Mouse (Mus musculus) heart, embryonic 12.5 days (tissue): ENCODE results near the gene Slc29a1. TPM values are rescaled to one million over a fixed set of nuclear protein-coding genes. Genes with fewer than 3 reads are reported as not detected.

Experiments used
- ATAC-seq: fragments of 200-750 bp; cut with Nextera tagmentation; 2 replicates; pipeline ENCODE4 v1.8.0; 2017; ENCODE audit warnings: moderate TSS enrichment, moderate library complexity; ENCODE audit not compliant: insufficient number of reproducible peaks, low FRiP score
- H3K27ac ChIP-seq: fragments of 300-500 bp; sonication (generic); 2 replicates; pipeline ENCODE4 v1.5.1; 2016; ENCODE audit warnings: mild to moderate bottlenecking, moderate library complexity; ENCODE audit not compliant: poor library complexity, severe bottlenecking
- H3K27me3 ChIP-seq: fragments of 300-500 bp; sonication (generic); replicated peaks from 2 replicates; pipeline ENCODE4 v1.6.1; 2016; ENCODE audit warnings: mild to moderate bottlenecking, moderate library complexity
- H3K36me3 ChIP-seq: fragments of 300-500 bp; sonication (generic); 2 replicates; pipeline ENCODE4 v1.6.1; 2016; ENCODE audit warnings: mild to moderate bottlenecking, moderate library complexity
- H3K4me1 ChIP-seq: fragments of 300-500 bp; sonication (generic); replicated peaks from 2 replicates; pipeline ENCODE4 v1.6.1; 2016; ENCODE audit warnings: mild to moderate bottlenecking
- H3K4me2 ChIP-seq: fragments of 300-500 bp; sonication (generic); 2 replicates; pipeline ENCODE4 v1.6.1; 2016; ENCODE audit warnings: mild to moderate bottlenecking, moderate library complexity
- H3K4me3 ChIP-seq: fragments of 300-500 bp; sonication (generic); 2 replicates; pipeline ENCODE4 v1.5.1; 2016; ENCODE audit warnings: mild to moderate bottlenecking
- H3K9ac ChIP-seq: fragments of 300-500 bp; sonication (generic); 2 replicates; pipeline ENCODE4 v1.6.1; 2016; ENCODE audit warnings: mild to moderate bottlenecking, moderate library complexity
- H3K9me3 ChIP-seq: fragments of 300-500 bp; sonication (generic); replicated peaks from 2 replicates; pipeline ENCODE4 v1.6.1; 2016; ENCODE audit warnings: mild to moderate bottlenecking, moderate library complexity
- WGBS: fragments of 180-500 bp; shearing (Covaris S2); methylation state at CpG from one replicate; pipeline ENCODE4 v1.1.7; 2016; 5-methylcytosine and 5-hydroxymethylcytosine counted together
- polyA plus RNA-seq: library from polyadenylated mRNA; unstranded; fragments of >200 nt; fragmentation: Nextera tagmentation; extraction: Ambion mirVana; gene quantifications from 2 replicates; pipeline ENCODE4 v1.2.1, GENCODE M21; 2016

Gene Slc29a1
- polyA plus RNA-seq, 1 experiment from 2014 or later: 74.1 TPM

DNA sequence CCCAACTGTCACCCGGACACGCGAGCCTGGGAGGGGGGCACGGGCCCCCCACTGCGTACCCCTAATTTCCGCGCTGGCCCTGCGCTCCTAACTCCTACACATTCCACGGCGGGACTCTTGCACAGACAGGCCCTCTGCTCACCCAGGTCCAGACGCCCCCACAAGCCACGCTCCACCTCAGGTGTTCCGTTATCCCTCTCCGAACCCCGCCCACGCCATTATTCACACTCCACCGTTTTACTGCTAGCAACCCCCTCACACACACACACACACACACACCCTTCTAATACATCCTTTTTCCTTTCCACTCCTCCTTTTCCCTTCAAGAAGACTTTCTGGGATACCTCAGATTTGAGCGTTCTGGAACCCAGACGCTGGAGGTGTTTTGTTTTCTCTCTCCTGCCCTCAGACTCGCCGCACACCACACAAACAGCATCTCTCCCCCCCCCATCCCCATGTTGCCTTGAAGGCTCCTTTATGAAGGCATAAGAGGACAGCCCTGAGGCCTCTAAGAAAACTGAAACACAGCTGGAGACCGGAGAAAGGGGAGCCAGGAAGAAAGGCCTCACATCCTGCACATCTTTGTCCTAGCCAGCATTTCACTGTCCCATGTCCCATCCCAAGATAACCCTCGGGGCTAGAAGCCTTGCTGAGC, 3.5 kb downstream of the Slc29a1 start:
- Histone ChIP-seq H3K9ac (peak overlapping the region; percentile 87), H3K36me3 (no peaks in the 10 kb centered on the region; the same call in 1 of the 2 replicates), H3K4me3 (peak overlapping the region; percentile 66), H3K27ac (peak overlapping the region; percentile 35; the same call in 1 of the 2 replicates), H3K4me1 (peaks cover 81% of the 10 kb centered on the region), H3K4me2 (peak overlapping the region; percentile 99), H3K27me3 (peaks cover 8% of the 10 kb centered on the region; the same call in 1 of the 2 replicates), H3K9me3 (no peaks in the 10 kb centered on the region)
- peak; percentile 12; the same call in 1 of the 2 replicates for ATAC-seq
- 9% methylated on average over 23 of the region's 23 CpGs for WGBS

- H3K27me3 ChIP-seq: peaks cover 8% of the 10 kb centered on the region; the same call in 1 of the 2 replicates
- H3K9me3 ChIP-seq: no peaks in the 10 kb centered on the region
- peaks cover 80% of the 10 kb centered on the region for H3K4me1 ChIP-seq
- WGBS: 1% methylated on average over 57 of the region's 58 CpGs
- no peaks in the 10 kb centered on the region; the same call in 1 of the 2 replicates for H3K36me3 ChIP-seq
- peak overlapping the region; percentile 87 for H3K9ac ChIP-seq
- peak overlapping the region; percentile 99 for H3K4me2 ChIP-seq
- peak overlapping the region; percentile 66 for H3K4me3 ChIP-seq
- peak; percentile 78 for ATAC-seq
- peak overlapping the region; percentile 30; the same call in 1 of the 2 replicates for H3K27ac ChIP-seq
Observed at GRCm38 (mm10) chr17:45594881-45595735, 4.3 kb downstream of the Slc29a1 start.

- H3K9me3 ChIP-seq: no peaks in the 10 kb centered on the region
- H3K4me2 ChIP-seq: peak overlapping the region; percentile 99
- peaks cover 8% of the 10 kb centered on the region; the same call in 1 of the 2 replicates for H3K36me3 ChIP-seq
- no peak for ATAC-seq
- peak overlapping the region; percentile 66 for H3K4me3 ChIP-seq
- H3K27ac ChIP-seq: 0 out of 2 replicates have a peak overlapping the region, but pooled peaks have one; percentile 41
- H3K4me1 ChIP-seq: peaks cover 73% of the 10 kb centered on the region
- peak overlapping the region; percentile 87 for H3K9ac ChIP-seq
- peaks cover 8% of the 10 kb centered on the region; the same call in 1 of the 2 replicates for H3K27me3 ChIP-seq
- WGBS: 36% methylated on average over 8 of the region's 8 CpGs
Observed at GRCm38 (mm10) chr17:45594195-45594594, 5.2 kb downstream of the Slc29a1 start.

DNA sequence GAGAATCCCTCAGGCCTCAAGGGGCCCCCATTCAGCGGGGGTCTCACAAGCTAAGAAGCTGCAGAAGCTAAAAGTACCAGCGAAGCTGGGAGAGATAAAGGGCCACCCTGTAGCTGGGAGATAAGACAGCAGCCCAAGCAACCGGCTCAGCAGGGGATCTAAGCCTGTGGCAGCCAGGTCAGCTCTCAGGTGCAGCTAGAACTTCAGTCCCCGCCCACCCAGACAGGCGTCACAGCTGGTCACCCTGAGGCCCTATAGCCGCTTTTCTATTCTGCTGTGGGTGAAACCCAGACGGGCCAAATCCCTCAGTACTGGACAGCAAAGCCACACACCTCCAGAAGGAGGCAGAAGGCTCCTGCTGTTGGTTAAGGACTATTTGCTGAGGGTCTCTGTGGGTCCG, 5.9 kb downstream of the Slc29a1 start:
- peaks cover 70% of the 10 kb centered on the region for H3K4me1 ChIP-seq
- no peak overlapping the region for H3K27ac ChIP-seq
- peak; percentile 45 for ATAC-seq
- H3K27me3 ChIP-seq: peaks cover 8% of the 10 kb centered on the region; the same call in 1 of the 2 replicates
- WGBS: 17% methylated on average over 8 of the region's 8 CpGs
- H3K9ac ChIP-seq: peak overlapping the region; percentile 87
- H3K36me3 ChIP-seq: peaks cover 15% of the 10 kb centered on the region
- peak overlapping the region; percentile 99 for H3K4me2 ChIP-seq
- peak overlapping the region; percentile 66 for H3K4me3 ChIP-seq
- H3K9me3 ChIP-seq: no peaks in the 10 kb centered on the region

- Histone ChIP-seq H3K27me3 (peaks cover 8% of the 10 kb centered on the region; the same call in 1 of the 2 replicates), H3K27ac (peak overlapping the region; percentile 50; the same call in 1 of the 2 replicates), H3K4me1 (peaks cover 67% of the 10 kb centered on the region), H3K4me3 (peak overlapping the region; percentile 66), H3K4me2 (peak overlapping the region; percentile 99), H3K9ac (peak overlapping the region; percentile 87), H3K36me3 (peaks cover 20% of the 10 kb centered on the region), H3K9me3 (no peaks in the 10 kb centered on the region)
- WGBS: 25% methylated on average over 8 of the region's 8 CpGs
- ATAC-seq: no peak
Observed at GRCm38 (mm10) chr17:45592606-45593431, 6.6 kb downstream of the Slc29a1 start.

DNA sequence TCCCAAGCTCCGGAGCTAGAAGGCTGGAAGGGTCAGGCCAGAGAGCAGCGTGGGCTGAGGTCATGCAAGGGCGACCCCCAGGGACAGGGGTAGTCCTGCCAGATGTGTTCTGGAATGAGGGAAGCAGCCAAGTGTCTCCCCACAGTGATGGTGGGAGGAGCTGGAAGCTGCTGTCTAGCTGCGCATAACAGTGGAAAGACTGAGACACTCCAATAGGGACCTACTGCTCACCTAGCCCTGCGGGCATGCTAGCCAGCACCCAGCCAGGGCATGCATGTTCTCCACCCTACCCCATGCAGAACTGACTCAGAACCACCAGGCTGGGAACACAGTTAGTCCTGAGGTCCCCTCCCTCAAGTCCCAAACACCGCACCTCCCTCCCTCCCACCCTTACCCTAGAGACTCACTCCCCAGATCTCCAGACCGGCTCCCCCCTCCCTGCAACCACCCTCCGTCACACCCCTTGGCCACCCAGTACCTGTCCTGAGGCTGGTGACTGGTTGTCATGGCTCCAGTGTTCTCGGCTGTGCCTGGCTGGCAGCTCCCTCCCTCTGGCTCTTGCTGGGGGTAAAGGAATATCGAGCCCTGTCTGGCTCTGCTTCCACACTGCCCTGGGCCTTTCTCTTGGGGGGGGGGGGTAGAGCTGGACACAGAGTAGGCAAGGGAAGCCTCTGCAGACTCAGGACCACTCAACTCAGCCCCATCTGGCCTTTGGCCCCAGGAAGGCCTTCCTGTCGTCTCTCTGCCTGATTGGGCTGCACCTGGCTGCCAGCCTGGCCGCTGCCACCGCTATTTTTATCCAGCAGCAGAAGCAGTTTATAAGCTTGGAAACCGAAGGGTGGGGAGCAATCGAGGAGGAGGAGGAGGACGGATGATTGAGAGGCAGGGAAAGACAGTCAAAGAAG, 7.5 kb downstream of the Slc29a1 start:
- no peak for ATAC-seq

GRCm38 (mm10) chr17:45590410-45590809, 9.0 kb downstream of the Slc29a1 start:
- Histone ChIP-seq H3K27me3 (0 out of 2 replicates have a peak, but pooled peaks cover 8% of the 10 kb centered on the region), H3K4me3 (no peak overlapping the region), H3K9me3 (0 out of 2 replicates have a peak, but pooled peaks cover 4% of the 10 kb centered on the region), H3K4me1 (peaks cover 55% of the 10 kb centered on the region), H3K4me2 (no peak overlapping the region), H3K27ac (no peak overlapping the region), H3K36me3 (peaks cover 35% of the 10 kb centered on the region), H3K9ac (no peak overlapping the region)
- 81% methylated on average over 6 of the region's 6 CpGs for WGBS
- ATAC-seq: no peak

More for the DNA sequence above, 7.5 kb downstream of the Slc29a1 start:
- Histone ChIP-seq H3K27ac (peak overlapping the region; percentile 50; the same call in 1 of the 2 replicates), H3K4me1 (peaks cover 60% of the 10 kb centered on the region), H3K9me3 (0 out of 2 replicates have a peak, but pooled peaks cover 2% of the 10 kb centered on the region), H3K4me3 (peak overlapping the region; percentile 66), H3K36me3 (peaks cover 26% of the 10 kb centered on the region), H3K27me3 (peaks cover 8% of the 10 kb centered on the region; the same call in 1 of the 2 replicates), H3K9ac (peak overlapping the region; percentile 87), H3K4me2 (peak overlapping the region; percentile 99)
- WGBS: 39% methylated on average over 16 of the region's 16 CpGs

DNA sequence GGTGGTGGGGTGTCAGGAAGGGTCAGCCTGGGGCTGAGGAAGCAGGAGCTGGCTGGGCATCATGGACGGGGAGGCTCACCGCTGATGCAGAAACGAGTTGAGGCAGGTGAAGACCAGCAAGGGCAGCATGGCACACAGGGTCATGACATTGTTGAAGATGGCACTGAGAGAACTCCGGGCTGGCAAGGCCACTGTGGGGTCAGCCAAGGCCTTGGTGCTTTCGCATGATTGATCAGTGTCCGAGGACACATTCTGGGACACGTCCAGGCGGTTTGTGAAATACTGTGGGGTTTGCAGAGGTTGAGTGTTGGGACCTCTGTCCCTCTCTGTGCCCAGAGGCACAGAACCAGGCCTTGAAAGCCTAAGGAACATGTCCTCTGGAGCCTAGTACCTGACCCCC, 9.6 kb downstream of the Slc29a1 start:
- Histone ChIP-seq H3K4me2 (no peak overlapping the region), H3K9me3 (0 out of 2 replicates have a peak, but pooled peaks cover 4% of the 10 kb centered on the region), H3K4me1 (peaks cover 55% of the 10 kb centered on the region), H3K27me3 (0 out of 2 replicates have a peak, but pooled peaks cover 8% of the 10 kb centered on the region), H3K9ac (no peak overlapping the region), H3K27ac (no peak overlapping the region), H3K36me3 (peaks cover 35% of the 10 kb centered on the region), H3K4me3 (no peak overlapping the region)
- ATAC-seq: no peak
- 89% methylated on average over 8 of the region's 8 CpGs for WGBS

GRCm38 (mm10) chr17:45589236-45589635, 10.2 kb downstream of the Slc29a1 start:
- no peak overlapping the region for H3K4me3 ChIP-seq
- peaks cover 55% of the 10 kb centered on the region for H3K4me1 ChIP-seq
- H3K4me2 ChIP-seq: no peak overlapping the region
- H3K27me3 ChIP-seq: 0 out of 2 replicates have a peak, but pooled peaks cover 7% of the 10 kb centered on the region
- ATAC-seq: no peak
- H3K9ac ChIP-seq: no peak overlapping the region
- H3K9me3 ChIP-seq: 0 out of 2 replicates have a peak, but pooled peaks cover 4% of the 10 kb centered on the region
- H3K36me3 ChIP-seq: peaks cover 35% of the 10 kb centered on the region
- H3K27ac ChIP-seq: no peak overlapping the region
- WGBS: 96% methylated on average over 7 of the region's 7 CpGs
